Mouse (Mus musculus) c-Kit-positive CD71-positive TER-119-negative erythroid progenitor cells, embryonic 14.5 days (primary cell): ENCODE data around the gene Tmem132c.

Experiments
- DNase-seq: peaks from one replicate; pipeline ENCODE4 v3.0.0-alpha.2; 2013; ENCODE audit warnings: low read depth

The Tmem132c gene

DNA sequence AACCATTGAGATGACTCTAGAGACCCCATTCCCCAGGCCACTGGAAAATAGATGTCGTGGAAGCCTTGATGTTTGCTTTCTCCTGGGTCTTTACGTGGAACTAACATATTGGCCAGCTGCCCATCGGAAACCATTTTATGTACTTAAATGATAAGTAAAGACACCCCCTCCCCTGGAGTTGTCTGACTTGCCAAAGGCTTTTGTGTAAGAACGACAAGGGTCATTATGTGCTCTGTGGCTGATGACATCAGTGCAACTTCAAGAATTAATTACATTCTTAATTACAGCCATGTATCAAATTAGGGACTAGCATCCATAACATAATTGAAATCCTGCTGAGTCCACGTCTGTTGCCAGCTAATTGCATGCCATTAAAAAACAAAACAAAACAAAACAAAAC is 45.3 kb downstream of the Tmem132c start:
- DNase-seq, result no peak

DNA sequence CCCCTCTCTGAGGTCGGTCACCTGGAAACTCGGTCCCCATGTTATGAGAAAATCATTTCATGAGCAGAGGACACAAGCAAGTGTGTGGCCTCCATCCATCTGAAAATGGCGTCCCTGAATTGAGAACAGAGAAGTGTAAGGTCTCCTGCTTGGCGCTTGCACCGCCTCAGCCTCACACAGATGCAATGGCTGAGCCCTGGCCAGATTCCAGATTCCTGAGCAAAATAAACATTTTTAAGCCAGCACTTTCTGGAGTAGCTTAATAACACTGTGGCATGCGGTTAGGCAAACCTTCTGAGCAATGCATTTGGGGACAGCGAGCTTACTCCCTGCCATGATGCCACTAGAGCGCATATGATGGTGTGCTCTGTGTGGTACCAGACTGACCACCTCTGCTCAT is 48.1 kb downstream of the Tmem132c start:
- DNase-seq, result no peak

- no peak for DNase-seq
Measured at GRCm38 (mm10) chr5:127290461-127291250, 49.0 kb downstream of the Tmem132c start.

- no peak for DNase-seq
Measured at GRCm38 (mm10) chr5:127291581-127291980, 50.0 kb downstream of the Tmem132c start.

DNA sequence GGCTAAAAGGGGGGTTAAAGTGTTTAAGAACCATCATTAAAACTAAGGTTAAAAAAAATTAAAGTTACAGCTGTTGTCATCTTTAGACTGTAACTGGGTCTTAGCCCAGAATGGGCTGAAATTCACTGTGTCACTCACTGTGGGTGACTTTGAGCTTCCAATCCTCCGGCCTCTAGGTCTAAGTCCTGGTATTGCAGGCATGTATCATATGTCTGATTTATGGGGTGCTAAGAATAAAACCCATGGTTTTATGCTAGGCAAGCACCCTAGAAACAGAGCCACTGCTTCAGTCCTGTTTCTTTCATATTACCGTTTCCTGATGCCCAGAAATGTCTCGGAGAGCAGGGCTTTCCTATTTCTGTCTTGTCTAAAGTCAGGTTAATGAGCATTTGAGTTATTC is 52.1 kb downstream of the Tmem132c start:
- DNase-seq, result no peak

DNA sequence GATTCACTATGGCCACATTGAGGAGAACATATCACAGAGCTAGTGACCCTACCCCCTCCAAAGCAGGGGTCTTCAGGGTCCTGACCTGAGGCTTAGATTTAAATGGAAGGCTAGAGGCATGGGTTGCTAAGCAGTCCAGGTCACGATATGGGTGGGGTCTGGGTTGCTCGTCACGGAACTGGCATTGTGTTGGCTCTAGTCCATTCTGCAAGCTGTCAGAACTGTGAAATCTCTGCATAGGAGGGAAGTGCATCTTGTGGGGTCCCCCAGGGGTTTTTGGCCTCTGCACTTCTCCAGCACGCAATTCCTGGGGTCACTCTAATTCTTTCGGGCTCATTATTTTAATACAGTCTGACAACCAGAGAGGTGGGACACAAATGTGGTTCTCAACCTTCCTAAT is 55.9 kb downstream of the Tmem132c start:
- DNase-seq, result no peak

GRCm38 (mm10) chr5:127298060-127298459 is 56.5 kb downstream of the Tmem132c start:
- DNase-seq, result no peak

DNA sequence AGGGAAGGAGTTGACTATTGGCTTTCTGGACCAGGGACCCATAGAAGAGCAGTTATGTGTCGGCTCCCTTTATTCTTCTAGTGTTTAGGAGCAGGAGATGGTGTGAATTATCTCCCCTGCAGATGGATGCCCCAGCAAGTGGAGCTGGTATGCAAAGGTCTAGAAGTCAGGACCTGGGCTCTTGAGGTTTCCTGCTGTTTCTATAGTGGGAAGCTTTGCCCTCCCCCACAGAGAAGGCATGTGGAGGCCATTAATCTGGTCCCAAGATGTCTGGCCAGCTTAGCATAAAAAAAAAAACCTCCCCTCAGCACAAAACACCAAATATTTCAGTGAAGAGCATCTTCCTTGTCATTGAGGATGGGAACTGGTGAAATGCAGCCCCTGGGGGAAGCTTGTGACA is 57.4 kb downstream of the Tmem132c start:
- DNase-seq, result no peak

GRCm38 (mm10) chr5:127300597-127301254 is 59.1 kb downstream of the Tmem132c start:
- no peak for DNase-seq

GRCm38 (mm10) chr5:127305312-127305711 is 63.7 kb downstream of the Tmem132c start:
- no peak for DNase-seq

GRCm38 (mm10) chr5:127305719-127306118 is 64.1 kb downstream of the Tmem132c start:
- no peak for DNase-seq

DNA sequence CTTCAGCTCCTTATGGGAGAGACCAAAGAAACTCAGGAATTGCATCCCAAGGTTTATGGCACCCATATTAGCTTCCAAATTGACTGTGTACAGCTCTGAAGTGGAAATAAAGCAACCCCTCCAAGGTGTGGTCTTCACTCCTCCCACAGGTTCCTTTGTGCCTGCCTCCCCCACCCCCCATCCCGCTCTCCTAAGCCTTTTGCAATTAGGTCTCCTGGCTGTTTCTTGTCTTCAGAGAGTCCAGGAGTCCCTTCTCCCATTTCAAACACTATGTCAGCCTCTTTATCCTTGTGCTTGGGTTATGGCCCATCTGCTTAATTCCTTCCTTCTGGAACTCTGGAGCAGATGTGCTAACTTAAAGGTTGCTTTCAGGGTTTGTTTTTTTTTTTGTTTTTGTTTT is 65.1 kb downstream of the Tmem132c start:
- DNase-seq, result no peak

DNA sequence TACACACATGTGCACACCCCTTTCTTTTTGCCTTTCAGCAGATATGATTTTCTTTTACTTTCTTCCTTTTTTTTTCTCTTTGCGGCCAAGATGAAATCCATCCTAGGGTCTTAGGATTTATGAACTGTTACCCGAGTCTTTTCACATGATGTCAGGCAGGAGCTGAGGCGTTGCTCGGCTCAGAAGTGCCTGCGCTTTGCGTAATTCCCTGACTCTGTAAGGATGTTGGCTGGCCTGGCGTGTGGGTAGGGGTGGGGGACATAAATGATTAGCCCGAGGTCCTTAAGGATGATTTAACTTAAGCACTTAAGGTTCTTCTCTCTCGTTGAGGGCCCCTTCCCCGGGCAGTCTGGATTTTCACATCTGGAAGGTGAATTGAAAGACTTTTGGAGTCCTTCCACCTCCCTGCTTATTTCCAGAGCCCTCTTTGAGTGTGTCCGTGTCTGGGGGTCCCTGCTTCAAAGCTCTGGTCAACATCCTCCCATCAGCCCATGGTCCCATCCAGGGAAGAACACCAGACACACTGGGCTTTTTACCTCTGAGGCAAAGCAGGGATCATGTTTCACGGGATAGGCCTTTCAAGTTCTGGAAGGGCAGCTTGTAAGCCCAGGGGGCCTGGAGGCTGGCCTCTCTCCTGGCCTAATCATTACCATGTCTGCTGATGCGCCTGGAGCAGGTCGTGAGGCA is 68.9 kb downstream of the Tmem132c start:
- DNase-seq, result no peak

- no peak for DNase-seq
Measured at GRCm38 (mm10) chr5:127311005-127311331, 69.4 kb downstream of the Tmem132c start.

DNA sequence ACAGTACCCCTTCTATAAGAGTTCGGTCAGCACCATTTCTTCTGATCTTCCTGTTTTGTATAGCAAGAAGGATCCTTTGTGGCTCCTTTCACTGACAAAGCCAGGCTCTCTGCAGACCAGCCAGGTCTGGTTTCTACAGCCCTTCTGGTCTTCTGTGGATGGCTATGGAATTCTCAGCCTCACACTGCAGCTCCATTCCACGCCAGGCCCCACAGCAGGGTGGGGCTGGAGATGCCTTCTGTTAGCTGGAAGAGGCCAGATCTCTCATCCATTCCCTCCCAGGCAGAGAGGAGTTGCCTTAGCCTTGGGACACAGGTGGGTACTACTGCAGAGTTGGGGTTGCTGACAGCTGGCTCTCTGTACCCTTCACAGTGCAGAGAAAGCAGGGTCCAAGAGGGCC is 72.0 kb downstream of the Tmem132c start:
- no peak for DNase-seq

GRCm38 (mm10) chr5:127319096-127319779 is 77.6 kb downstream of the Tmem132c start:
- no peak for DNase-seq

DNA sequence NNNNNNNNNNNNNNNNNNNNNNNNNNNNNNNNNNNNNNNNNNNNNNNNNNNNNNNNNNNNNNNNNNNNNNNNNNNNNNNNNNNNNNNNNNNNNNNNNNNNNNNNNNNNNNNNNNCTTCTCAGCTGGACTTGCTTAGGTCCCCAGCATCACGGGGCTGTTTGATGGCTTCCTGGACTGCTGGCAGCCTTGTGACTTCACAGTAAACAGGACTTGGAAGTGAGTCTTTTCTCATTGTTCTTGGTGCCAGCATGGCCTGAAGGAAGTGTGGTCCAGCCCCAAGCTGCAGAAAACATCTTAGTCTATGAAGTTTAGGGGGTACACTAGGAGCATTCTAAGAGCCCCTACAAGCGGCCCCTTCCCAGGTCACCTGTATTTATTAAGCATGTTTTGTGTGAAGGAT is 83.0 kb downstream of the Tmem132c start:
- no peak for DNase-seq

DNA sequence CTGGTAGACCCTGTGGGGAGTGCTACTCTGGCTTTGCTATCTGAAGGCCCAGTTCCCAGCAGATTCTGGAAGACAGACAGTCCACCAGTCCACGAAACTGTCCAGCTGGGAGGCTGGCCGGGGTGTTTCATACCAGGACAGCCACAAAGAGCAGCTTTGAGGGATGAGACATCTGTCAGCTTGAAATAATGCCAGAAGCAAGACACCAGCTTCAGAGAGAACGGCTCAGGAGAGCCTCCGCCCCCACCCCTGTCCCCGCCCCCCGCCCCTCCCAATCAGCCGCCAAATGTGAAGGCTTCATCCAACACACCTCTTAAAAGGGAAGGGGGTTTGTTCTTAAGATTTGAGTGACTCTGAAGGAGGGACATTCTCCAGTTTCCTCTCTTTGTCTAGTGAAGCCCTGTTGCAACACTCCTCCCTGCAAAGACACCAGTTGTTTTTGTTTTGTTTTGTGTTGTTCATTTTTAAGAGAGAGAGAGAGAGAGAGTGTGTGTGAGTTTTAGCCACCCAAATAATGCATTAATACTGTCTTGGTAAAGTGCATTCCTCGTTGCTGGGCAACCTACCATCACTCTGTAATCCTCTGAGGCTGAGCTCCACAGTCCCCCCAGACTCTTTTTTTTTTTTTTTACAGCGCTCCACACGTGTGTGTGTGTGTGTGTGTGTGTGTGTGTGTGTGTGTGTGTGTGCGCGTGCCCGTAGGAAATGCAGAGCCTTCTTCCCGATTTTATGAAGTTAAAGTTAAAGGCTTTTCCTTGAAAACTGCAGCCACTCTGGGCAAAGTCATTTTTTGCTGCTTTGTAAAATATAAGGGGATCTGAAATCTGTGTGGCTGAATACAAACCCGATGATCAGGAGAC is 94.7 kb downstream of the Tmem132c start:
- no peak for DNase-seq

- no peak for DNase-seq
Measured at GRCm38 (mm10) chr5:127336908-127337265, 95.3 kb downstream of the Tmem132c start.

DNA sequence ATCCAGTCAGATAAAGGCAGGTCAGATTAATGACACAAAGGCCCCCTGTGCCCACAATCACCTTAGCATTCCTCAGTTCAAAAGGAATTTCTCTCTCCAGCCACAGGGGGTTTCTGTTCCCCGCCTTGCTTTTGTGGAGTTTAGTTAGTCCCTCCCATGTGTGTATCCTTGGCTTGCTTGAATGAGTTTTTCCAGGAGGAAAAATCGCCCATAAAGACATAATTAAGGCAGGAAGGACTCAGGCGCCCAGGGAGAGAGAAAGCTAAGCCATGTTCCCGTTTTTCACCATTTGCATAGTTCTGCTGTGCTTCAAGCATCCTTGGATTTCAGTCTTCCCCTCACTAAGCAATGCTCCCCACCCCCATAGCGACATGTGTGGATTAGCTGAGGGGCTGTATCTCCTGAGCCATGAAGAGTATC is 97.4 kb downstream of the Tmem132c start:
- DNase-seq, result no peak

DNA sequence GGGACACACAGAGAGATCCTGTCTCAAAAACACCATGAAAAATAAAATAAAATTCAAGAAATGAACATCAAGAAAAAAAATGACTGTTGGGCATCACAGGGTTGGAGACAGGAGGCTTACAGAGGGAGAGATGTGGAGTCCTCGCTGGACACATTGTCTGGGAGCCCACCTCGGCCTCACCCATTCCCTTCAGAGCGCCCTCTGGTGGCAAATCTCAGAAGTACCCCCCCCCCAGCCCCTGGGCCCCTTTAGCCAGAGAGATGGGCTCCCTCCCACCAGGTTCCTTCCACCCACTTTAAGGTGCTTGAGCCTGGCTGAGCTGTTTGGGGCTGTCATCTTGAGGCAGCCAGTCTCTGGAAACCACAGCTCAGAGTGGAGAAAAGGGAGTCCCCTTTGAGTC is 99.5 kb downstream of the Tmem132c start:
- no peak for DNase-seq

GRCm38 (mm10) chr5:127344721-127345120 is 103.1 kb downstream of the Tmem132c start:
- DNase-seq, result no peak
